Mouse (Mus musculus) E14TG2a.4 (cell line): ENCODE results near the gene Dnajb1.

Source experiments
- CTCF ChIP-seq: conservative IDR thresholded peaks from 2 replicates; pipeline ENCODE4 v1.5.1; 2014; ENCODE audit warnings: low read length
- POU5F1 ChIP-seq: IDR thresholded peaks from 2 replicates; pipeline ENCODE4 v1.6.1; 2014; ENCODE audit warnings: low read length, borderline replicate concordance

DNA sequence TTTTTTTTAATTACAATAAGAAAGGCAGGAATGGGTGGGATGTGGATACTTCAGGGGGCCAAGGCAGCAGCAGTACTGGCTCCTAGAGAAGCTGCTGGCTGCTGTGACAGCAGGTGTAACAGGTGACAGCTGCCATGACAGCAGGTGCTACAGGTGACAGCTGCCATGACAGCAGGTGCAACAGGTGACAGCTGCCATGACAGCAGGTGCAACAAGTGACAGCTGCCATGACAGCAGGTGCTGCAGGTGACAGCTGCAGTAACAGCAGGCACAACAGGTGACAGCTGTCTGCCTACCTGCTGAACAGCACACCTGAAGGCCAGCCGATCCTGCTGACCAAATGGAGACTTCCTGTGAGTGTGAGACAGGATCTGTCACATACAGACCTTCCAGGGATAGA lies 23.2 kb upstream of the Dnajb1 start:
- TF ChIP-seq CTCF (no peak), POU5F1 (no peak)
